Mouse (Mus musculus) liver, embryonic 14.5 days (tissue): Measurements from ENCODE around the gene Gm48551.

ENCODE experiments used
- CTCF ChIP-seq: IDR thresholded peaks from 2 replicates; pipeline ENCODE4 v1.5.1; 2016; ENCODE audit warnings: antibody characterized with exemption, low read depth, control low read depth
- EP300 ChIP-seq: IDR thresholded peaks from 2 replicates; pipeline ENCODE4 v1.6.1; 2016; ENCODE audit warnings: antibody characterized with exemption, low read depth

GRCm38 (mm10) chr10:81362336-81362949 is 21.8 kb upstream of the Gm48551 start:
- TF ChIP-seq CTCF (peak; percentile 4; the same call in 1 of the 2 replicates), EP300 (peak; percentile 78)
